Mouse (Mus musculus) adrenal gland, postnatal 25 days (tissue): ENCODE results near the gene Pmm1. TPM values are rescaled to one million over a fixed set of nuclear protein-coding genes. Genes with fewer than 3 reads are reported as not detected.
A peak's percentile ranks its signal among the peaks of the same experiment; 100 is the strongest.
"Not testable (repeated sequence)": the region's sequence is repeated elsewhere in the genome, so short reads cannot be mapped to it uniquely, and the experiment has no call there.

Experiments
- DNase-seq: peaks from one replicate; pipeline ENCODE4 v3.0.0; 2021; ENCODE audit warnings: mixed read lengths
- long read RNA-seq: library from polyadenylated mRNA; stranded (forward); transcript quantifications from one replicate; pipeline ENCODE4 v2.0.0, GENCODE M21; 2021
- total RNA-seq: library from RNA; stranded (reverse); gene quantifications from 2 replicates; pipeline ENCODE4 v1.2.3, GENCODE M21; 2021

Gene Pmm1
- total RNA-seq: 70.2 and 103 TPM in 2 replicates
- long read RNA-seq, transcript Pmm1-201 (8 exons, 1,300 nt): major isoform, 62 of 99 reads
- long read RNA-seq, partial matches to known transcripts: 7 of 99 reads
- long read RNA-seq, other reads (novel, unspliced or antisense): 22 of 99 reads

DNA sequence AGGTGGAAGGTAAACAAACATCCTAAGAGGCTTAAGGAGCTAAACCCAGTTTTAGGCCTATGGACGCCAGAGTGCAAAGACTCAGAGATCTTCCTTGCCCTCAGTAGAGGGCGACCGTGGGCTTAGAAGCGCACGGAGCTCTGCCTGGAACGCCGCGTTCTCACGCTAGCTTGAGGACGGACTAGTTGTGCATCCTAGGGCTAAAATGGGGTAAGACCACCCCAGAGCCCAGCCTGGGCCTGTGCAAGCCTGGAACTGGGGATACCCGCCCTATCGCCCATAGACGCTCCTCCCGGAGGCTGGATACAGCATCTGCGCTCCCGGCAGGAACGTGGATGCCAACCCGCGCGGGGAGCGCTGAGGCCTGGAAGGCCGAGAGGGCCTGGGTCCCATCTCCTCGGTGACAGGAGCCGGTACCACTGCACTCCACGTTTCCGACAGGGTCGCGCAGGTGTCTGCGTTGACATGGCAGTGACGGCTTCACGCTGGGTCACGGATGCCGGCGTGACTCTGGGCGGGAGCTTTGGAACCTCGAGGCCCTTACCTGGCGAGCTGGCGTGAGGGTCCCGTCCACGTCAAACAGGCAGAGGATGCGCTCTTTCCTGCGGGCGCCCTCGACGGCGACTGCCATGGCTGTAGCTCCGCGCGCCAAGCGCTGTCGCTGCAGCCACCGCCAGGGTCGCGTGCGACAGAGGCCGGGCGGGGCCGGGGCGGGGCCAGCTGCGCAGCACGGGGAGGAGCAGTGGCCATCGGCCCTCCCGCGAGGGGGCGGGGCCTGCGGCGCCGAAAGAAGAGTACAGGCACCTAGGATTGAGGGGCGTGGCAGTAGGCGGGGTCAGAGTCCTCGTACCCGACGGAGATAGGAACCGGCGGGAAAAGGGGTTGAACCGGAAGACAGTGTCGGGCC, at the start of gene Pmm1:
Gene Pmm1, minus strand, starts transcription at position 760 of the 907 bp plus-strand sequence.
- DNase-seq: peak; percentile 99

DNA sequence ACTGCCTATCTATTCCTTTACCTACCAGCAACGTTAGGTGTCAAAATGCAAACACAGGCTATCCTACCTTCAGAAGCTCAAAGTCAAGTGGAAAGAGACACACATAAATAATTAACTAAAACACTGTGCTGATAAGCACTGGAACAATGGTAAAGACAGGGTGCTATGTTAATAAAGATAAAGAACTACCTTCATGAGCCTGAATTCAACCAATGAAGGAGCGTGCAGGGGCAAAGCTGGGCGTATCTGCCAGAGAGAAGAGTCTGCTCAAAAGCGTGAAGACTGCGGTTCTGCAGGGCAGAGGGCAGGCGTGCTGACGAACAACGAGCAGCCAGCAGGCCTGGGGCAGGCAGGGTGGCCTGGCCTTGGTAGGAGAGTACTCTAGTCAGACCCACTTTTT, 43.5 kb upstream of the Pmm1 start:
- no peak for DNase-seq

DNA sequence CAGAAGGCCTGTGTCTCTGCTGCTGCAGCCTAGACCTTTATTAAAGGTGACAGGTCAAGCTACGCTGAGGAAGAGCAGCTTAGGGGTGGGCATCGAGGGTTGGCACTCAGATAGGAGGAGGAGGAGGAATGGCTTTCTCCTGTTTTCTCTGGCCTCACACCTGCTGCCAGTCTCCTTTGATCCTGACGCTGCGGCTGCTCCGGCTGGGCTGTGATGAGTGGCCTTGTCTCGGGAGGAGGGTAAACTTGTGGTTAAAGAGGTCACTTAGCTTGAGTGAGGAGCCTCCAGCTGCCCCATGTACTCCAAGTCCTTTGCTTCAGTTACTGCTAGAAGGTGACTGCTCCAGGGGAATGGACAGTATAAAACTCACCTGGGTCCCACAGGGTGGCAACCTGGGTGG, 33.3 kb upstream of the Pmm1 start:
- DNase-seq: no peak

DNA sequence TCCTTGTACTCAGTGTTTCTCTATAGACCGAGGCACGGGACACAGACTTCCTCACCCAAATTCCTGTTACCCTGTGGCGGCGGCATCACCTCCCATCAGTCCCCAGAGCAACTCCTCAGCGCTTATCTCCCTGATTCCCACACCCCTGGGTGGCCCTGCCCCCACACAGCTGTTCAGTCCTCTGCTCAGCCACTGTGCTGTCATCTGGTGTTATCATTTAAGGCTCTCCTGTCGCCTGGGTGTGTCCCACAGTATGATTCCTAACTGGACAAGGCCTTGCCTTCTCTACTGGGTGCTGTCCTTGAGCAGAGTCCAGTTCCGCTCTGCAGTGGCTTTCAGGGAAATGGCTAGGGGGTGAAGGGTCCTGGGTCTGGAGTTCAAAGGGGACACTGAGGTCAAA, 29.8 kb upstream of the Pmm1 start:
- no peak for DNase-seq

DNA sequence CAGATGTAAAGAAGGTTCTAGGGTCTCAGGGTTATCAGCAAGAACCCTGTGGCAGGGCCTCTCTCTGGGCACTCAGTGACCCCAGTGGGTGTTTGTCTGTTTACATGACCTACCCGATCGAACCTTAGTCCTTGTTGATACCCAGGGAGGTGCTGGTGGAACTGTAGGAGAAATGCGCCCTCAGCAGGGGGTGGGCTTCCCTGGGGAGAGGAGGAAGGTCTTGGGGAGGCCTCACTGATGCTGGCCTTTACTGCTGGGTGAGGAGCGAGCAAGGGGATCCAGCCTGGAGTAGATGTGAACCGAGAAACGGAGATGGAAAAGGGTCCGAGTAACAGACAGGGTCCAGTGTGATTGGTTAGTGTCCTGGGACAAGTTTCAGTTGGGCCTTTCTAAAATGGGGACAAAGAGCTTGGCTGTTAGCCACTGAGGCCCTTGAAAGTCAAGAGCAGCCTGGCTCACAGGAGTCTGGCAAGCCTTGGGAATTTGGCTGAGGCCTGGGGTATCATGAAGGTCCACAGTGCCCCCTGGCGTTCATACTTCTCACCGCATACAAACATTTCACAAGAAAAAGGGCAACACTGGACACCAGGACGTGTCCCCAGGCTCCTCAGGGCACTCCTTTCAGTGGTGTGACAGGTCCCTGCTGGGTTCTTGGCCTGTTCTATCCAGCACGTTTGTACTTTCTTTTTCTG, 28.8 kb upstream of the Pmm1 start:
- DNase-seq: peak; percentile 88

DNA sequence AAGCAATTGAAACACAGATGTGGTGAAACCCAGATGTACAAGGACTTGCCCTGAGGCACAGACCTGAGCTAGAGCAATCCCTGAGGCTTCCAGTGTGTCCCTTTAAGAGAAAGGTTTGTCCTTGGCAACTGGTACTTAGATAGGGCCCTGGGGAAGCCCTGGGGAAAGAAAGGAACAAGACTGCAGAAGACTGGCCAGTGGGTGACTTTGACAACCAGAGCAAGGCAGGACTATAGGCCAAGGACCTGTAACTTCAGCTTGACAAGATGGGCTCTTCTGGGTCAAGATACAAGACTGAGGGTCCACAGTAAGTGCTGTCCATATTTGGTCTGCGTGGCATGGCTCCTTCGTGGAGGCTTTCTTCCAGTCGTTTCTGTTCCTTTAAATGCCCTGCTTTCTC, 26.9 kb upstream of the Pmm1 start, which contains the start of gene Xrcc6:
Gene Xrcc6, plus strand, starts transcription at position 190 of the 400 bp plus-strand sequence.
- DNase-seq: no peak

DNA sequence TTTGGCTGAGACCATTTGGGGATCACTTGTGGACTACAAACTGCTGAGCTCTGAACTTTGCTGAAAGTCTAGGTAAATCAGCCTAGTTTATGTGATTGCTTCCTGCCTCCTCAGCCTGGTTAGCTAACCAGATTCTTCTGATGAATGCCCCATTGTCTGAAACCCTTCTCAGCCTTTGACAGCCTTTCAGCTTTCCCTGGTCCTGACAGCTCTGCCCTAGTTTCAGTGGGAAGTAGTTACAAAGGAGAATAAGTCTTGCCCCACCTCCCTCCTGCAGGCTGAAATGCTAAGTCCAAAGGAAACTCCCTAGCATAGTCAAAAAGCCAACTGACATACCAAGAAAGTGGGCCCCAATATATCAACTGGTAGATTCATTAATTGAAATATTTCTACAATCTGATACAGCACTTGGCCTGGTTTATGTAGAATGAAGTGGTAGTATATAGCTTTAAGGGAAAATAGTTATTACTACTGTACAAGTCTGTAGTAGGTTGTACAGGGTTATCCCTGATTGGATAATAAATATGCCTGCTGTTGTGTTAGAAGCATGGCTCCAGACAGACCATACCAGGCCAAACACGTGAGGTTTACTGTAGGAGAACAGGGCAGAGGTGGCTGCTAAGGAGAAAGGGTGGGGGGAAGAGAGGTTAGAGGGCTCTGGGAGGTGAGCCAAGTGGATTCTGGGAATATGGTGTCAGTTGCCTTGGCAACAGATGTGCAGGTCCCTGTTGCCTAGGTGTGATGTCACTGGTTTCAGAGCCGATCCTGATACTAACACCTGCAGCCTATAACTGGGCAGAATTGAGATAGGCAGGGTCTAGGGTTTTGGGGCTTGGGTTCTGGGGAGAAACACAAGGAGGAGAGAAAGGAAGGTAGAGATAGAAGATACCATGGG, 24.8 kb upstream of the Pmm1 start:
- DNase-seq: no peak

DNA sequence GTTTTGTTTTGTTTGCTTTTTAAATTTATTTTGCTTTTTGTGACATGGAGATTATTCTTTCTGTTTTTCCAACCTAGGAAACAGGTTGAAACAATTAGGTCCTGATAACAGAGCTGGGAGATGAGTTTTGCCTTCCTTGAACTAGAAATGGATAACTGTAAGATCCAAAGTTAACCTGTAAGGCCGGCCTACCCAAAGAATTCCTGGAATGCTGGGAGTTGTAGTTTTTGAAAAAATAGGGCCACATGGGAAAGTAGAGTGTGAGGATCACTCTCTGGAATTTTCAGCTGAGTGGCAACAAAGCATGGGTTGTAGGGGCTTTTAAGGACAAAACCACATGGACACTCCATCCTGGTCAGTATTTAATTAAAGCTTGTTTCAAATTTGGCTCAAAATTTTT, 21.4 kb upstream of the Pmm1 start:
- DNase-seq: no peak

DNA sequence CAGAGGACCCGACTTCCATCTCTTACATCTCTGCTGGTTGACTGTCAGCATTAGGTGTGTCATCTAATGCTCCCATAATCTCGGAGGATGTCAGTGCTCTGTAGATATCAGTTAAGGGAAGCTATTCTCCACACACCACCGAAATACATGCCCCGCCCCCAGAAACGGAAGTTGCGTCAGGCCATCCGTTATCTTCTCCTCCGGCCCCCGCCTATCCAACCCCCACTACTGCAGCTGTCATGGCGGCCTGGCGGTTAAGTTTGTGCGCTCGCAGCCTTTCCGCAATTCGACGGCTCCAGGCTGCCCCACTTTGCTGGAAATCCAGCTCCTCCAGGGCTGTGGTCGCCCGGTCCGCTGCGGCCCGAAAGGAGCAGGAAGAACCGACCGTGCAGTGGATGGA, 19.6 kb upstream of the Pmm1 start, which contains the start of gene 1700029P11Rik:
Gene 1700029P11Rik, plus strand, starts transcription at position 220 of the 400 bp plus-strand sequence.
- no peak for DNase-seq

DNA sequence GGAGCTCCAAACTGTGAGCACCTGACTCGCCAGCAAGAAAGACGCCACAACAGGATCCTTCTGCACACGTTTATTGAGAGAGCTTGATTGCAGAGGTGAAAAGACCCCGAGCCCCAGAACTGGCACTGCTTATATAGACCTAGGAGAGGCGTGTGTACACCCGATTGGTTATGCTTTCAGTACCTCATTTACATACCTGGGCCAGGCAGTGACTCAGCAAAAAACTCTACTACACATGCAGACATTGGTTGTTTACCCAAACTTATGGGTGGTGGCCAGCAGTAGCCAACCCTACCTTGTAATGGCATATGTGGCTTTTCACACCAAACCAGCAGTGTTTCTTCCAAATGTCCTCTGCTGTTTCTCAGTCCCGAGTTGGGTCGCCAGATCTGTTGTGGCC, 14.4 kb upstream of the Pmm1 start:
- DNase-seq: not testable (repeated sequence)

DNA sequence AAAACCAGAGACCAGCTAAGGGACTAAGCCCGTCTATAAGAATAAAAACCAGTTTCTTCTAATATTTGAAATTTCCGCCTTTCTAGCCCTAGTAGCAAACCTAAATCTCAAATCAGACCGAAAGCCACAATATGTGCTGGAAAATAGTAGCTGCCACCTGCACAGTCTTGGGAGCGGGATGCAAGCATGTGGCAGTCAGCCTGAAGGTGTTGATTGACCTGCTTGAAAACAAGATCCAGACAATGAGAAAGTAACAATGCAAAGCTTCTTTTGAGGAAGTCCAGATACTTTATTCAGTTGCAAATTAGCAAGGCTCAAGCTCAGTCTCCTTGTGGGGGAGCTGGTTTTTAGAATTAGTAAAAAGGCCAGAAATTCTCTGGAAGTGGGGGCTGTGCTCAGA, 9.8 kb upstream of the Pmm1 start:
- DNase-seq: not testable (repeated sequence)

DNA sequence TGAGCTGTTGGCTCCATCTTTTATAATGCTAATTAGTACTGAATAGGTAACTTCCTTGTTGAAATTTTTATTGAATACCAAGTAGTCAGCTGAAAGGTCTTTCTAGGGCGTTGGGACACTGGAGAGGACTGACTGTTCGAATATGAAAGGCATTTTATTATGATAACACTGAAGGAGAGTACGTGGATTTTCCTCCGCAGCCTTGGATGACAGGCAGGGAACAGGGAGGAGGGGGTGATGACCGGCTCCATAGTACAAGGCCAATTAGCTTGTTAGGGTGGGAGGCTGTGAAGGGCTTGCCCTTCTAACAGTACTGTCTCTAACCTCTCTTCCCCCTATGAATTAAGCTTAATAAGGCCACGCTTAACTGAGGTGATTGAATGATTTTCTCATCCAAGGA, 8.9 kb upstream of the Pmm1 start:
- not testable (repeated sequence) for DNase-seq

DNA sequence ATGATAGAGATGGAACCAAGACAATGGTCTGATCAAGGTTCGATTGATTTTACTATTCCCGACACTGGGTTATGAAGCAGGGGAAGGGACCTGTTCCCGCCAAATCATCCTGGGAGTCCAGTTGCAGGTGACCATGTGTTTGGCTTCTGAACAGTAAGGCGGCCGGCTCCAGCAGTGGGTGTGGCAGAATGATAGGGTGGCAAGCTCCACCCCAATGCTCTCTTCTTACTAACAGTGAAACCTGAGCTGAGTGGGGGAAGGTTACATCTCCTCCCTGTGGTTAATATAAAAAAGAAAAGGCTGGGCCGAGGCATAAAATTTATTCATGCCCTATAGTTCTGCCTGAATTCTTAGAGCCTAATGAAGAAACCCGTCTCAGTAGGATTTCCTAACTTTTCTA, 8.4 kb upstream of the Pmm1 start:
- no peak for DNase-seq

DNA sequence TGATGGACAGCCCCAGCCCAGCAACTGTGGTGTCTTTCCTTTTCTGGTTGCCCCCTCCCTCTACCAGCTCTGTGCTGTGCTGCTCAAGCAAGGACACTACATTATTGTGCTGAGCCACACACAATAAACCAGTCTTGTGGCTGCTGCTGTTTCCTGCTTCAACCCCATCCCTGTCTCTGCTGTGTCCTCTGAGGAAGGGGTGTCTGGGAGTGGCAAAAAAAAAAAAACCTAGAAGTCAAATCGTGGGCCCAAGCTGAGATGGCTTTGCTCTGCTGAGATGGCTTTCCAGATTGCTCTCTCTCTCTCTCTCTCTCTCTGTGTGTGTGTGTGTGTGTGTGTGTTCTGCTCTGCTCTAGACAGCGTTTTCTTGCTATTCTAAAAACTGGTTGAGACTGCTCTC, 7.7 kb upstream of the Pmm1 start:
- no peak for DNase-seq

DNA sequence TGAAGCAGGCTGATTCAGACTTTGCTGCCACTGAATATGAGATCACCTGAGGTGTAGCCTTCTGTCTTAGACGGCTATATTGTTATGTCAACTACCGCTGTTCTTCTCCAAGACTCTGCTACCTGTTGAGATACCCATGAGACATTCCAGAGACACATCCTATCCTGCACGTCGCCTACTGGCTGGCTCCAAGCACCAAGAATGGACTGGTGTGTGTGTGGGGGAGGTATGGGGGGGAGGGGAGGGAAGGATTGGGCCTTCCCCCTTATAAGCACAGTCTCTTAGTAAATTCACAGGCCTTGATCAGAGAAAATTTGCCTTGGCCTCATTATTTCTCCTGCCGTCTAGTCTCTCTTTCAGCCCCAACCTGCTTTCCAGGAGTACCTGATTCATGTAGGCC, 7.1 kb upstream of the Pmm1 start:
- no peak for DNase-seq

DNA sequence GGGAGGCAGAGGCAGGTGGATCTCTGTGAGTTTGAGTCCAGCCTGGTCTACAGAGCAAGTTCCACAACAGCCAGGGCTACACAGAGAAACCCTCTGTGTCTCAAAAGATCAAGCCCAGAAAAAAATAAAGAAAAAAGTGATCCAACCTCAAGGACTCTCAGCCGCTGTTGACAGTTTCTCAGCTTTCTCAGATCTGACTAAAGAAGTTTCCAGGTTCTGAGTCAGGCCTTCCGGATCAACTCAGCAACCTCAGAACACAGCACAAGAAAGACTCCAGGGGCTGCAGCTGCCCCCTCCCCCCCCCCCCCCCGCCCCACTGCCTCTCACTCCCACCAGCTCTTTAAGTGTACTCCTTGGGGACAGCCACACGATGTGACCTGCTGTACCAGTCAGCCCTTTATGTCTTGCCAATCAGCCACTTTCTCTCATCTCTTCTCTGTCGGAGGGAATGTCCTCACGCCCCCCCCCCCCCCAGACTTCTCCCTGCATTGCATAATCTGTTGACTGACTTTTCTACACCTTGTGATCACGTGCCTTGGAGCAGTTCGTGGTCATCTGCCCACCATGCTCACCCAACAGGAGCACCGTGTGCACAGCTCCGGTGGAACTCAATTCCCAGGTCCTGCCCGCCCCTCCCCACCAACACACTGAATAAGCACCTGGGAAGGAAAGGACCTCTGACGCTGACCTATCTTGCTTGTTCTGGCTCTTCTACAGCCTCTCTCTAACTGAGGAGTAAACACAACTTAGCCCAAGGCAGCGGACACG, 5.5 kb upstream of the Pmm1 start:
- DNase-seq: no peak

DNA sequence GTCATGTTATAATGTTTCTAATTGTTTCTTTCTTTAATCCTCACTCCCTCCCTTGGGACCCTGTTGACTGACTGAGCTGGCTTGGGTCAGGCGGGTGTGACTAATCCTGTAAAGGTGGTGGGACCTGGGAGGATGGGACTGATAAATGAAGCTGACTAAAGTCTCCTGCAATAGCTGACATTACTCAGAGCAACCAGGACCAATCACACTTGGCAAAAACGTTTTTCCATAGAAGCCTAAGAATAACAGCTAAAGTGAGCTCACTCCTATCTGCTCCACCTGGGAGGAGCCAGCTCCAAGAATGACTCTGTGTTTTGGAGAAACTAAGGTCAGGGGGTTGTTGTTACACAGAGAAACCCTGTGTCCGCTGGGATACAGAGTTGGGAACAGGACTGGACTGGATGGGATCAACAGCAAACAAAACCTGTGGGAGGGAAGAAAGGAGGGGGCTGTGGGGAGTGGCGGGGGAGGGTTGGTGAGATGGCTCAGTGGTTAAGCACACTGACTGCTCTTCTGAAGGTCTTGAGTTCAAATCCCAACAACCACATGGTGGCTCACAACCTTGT, 4.3 kb upstream of the Pmm1 start:
- no peak for DNase-seq

DNA sequence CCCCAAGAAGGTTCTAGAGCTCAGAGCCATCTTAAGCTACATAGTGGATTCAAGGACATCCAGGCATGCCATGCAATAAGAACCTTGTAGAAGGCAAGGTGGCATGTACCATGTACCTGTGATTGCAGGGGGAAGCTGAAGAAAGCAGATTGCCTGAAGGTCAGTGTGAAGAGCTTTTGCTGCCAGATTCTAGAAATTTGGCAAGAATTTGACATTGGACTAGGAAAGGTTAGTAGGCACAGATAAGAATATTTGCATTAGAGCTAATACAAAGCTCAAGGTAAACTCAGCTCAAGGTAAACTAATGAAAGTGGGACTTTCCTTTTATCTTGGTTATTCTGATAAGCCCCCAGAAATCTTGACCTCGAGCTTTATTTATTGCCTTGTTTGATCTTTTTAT, 3.5 kb upstream of the Pmm1 start:
- DNase-seq: no peak

DNA sequence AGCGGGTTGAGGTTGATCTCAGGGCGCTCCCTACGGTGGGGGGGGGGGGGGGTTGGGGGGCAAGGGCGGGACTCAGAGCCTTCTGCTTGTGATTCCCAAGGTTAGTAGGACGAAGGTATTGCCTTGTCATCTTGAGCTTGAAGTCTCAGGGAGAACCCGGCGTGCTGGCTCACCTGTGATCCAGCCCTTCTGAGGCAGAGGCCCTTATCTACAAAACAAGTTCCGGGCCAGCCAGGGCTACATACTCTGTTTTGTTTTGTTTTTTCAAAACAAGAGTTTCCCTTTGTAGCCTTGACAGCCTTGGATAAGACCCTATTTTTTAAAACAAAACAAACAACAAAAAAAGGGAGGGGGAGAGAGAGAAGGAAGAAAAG, 335 bp upstream of the Pmm1 start:
- no peak for DNase-seq

DNA sequence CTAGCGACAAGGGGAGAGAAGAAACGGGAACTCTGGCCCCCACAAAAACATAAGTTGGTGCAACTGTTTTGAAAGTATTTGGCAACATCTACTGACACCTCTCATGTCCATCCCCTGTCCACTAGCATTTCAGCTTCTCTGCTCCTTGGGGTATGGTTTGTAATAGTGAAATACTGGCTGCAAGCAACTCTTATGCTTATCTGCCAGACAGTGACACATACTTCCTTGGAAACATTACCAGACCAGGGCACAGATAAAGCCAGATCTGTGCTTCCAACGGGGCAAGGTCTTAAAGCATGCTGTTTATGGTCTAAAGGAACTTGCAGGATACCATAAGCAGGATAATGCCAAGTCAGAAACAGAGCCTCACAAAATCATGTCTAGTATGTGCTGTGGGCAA, 1.8 kb downstream of the Pmm1 start:
- no peak for DNase-seq

DNA sequence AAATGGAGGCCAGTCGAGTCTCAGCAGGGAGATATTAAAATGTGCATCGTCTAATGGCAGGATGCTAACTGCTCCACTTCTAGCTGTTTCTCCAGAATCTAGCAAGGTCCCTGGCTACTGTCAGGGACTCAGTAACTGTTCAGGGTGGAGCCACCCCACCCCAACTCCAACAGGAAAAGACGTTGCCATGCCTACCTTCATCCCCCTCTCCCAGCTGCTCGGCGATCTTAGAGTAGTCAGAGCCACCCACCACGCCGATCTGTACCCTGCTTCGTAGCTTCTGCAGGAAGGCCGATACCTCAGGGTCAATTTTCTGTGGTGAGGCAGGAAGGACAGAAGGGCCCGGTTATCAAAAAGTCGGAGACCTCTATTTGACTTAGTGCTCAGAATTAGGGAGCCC, 3.1 kb downstream of the Pmm1 start:
- DNase-seq: no peak
